9 mouse cellular contexts compared by ENCODE assay signal in the genomic region with DNA sequence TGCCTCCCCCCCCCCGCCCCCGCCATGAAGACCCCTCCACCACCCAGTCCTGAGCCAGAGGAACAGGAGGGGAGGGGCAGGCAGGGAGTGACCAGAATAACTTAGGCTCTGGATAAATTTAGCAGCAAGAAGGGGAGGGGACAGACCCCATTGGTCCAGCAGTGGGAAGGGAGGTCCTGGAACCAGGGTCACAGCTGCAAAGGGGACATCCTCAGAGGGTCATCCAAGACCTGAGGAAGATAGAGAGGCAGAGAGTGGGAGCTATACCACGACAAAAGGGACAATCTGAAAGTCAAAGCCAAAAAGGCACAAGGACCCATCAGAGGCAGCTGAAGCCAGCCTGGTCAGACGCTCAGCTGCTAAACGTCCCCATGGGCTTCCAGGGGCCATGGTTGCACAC. TPM values are rescaled to one million over a fixed set of nuclear protein-coding genes. Genes with fewer than 3 reads are reported as not detected.
DNase-seq lines count a peak whose midpoint lies in the region; ATAC-seq and TF ChIP-seq lines count a peak whose summit lies in the region.
"Had no signal": no experiment of that assay in that cellular context is flagged by ENCODE, and none has a peak within 500 bp of the region (broad histone marks: within the 10 kb centered on the region; RNA-seq: fewer than 3 reads in every experiment).

A gene (plus strand): TSS at position 235 of the 400 bp plus-strand sequence.

- H3K9me3 ChIP-seq in kidney, postnatal 0 days (replicated peaks; ENCODE audit: low read length) = no peaks in the 10 kb centered on the region
- H3K9me3 ChIP-seq in hindbrain, embryonic 13.5 days = no peaks in the 10 kb centered on the region
- no peaks in the 10 kb centered on the region for H3K9me3 ChIP-seq in neural tube, embryonic 13.5 days
- H3K9me3 ChIP-seq: liver, embryonic 15.5 days had no signal

- no peak for TF ChIP-seq POLR2A in kidney, adult 2 months (IDR thresholded peaks at IDR 0.05; ENCODE audit: low read depth, low read length)

- no peaks in the 10 kb centered on the region for H3K36me3 ChIP-seq in kidney, postnatal 0 days (ENCODE audit: insufficient read depth, low read length)
- no peaks in the 10 kb centered on the region for H3K36me3 ChIP-seq in kidney, adult 2 months (ENCODE audit: control insufficient read depth, insufficient read depth, low read length)
- no peaks in the 10 kb centered on the region for H3K36me3 ChIP-seq in hindbrain, embryonic 13.5 days
- no peaks in the 10 kb centered on the region for H3K36me3 ChIP-seq in neural tube, embryonic 13.5 days
- H3K36me3 ChIP-seq: liver, embryonic 15.5 days had no signal

- H3K4me1 ChIP-seq in kidney, postnatal 0 days (replicated peaks; ENCODE audit: insufficient read depth, low read length) = peaks cover 23% of the 10 kb centered on the region
- H3K4me1 ChIP-seq in kidney, adult 2 months (ENCODE audit: control insufficient read depth, insufficient read depth, low read length) = 0 out of 2 replicates have a peak, but pooled peaks cover 8% of the 10 kb centered on the region
- H3K4me1 ChIP-seq in hindbrain, embryonic 13.5 days (replicated peaks) = peaks cover 49% of the 10 kb centered on the region
- peaks cover 50% of the 10 kb centered on the region for H3K4me1 ChIP-seq in neural tube, embryonic 13.5 days (replicated peaks)

- TF ChIP-seq CTCF in kidney, postnatal 0 days (IDR thresholded peaks at IDR 0.05; ENCODE audit: low read depth) = no peak
- TF ChIP-seq CTCF in kidney, adult 2 months (conservative IDR thresholded peaks at IDR 0.05; ENCODE audit: insufficient read depth, insufficient read length, low read depth, low read length) = no peak

- H3K27me3 ChIP-seq in kidney, postnatal 0 days (ENCODE audit: insufficient read depth, low read length) = no peaks in the 10 kb centered on the region
- no peaks in the 10 kb centered on the region for H3K27me3 ChIP-seq in kidney, adult 2 months (replicated peaks; ENCODE audit: control insufficient read depth, insufficient read depth, low read length)
- peaks cover 37% of the 10 kb centered on the region for H3K27me3 ChIP-seq in hindbrain, embryonic 13.5 days
- peaks cover 17% of the 10 kb centered on the region for H3K27me3 ChIP-seq in neural tube, embryonic 13.5 days

- 19% methylated on average over 5 of the region's 5 CpGs for WGBS in kidney, postnatal 0 days
- WGBS in kidney, adult 2 months = 41% methylated on average over 5 of the region's 5 CpGs
- 30% methylated on average over 5 of the region's 5 CpGs for WGBS in hindbrain, embryonic 13.5 days
- 38% methylated on average over 5 of the region's 5 CpGs for WGBS in neural tube, embryonic 13.5 days

- peak within 1 kb of the TSS; percentile 15; the same call in 1 of the 2 replicates for H3K27ac ChIP-seq in kidney, postnatal 0 days
- H3K27ac ChIP-seq in kidney, adult 2 months (ENCODE audit: insufficient read depth, low read depth, low read length) = no peak within 1 kb of the TSS
- 0 out of 2 replicates have a peak within 1 kb of the TSS, but pooled peaks have one; percentile 55 for H3K27ac ChIP-seq in hindbrain, embryonic 13.5 days
- no peak within 1 kb of the TSS for H3K27ac ChIP-seq in neural tube, embryonic 13.5 days (replicated peaks)
- H3K27ac ChIP-seq: liver, embryonic 15.5 days had no signal

- peak within 1 kb of the TSS; percentile 85; the same call in 1 of the 2 replicates for H3K4me2 ChIP-seq in kidney, postnatal 0 days (ENCODE audit: low read length)
- peak within 1 kb of the TSS; percentile 93 for H3K4me2 ChIP-seq in hindbrain, embryonic 13.5 days
- H3K4me2 ChIP-seq in neural tube, embryonic 13.5 days = peak within 1 kb of the TSS; percentile 91

- no peak for ATAC-seq in kidney, postnatal 0 days (replicated peaks; ENCODE audit: low FRiP score, low read depth)
- ATAC-seq in hindbrain, embryonic 13.5 days (ENCODE audit: low FRiP score) = no peak
- ATAC-seq in neural tube, embryonic 13.5 days (ENCODE audit: low read depth) = no peak

- H3K4me3 ChIP-seq in kidney, postnatal 0 days (replicated peaks; ENCODE audit: low read depth, low read length) = no peak within 1 kb of the TSS
- no peak within 1 kb of the TSS for H3K4me3 ChIP-seq in kidney, adult 2 months (ENCODE audit: insufficient read depth, low read depth, low read length)
- no peak within 1 kb of the TSS for H3K4me3 ChIP-seq in hindbrain, embryonic 13.5 days
- H3K4me3 ChIP-seq in neural tube, embryonic 13.5 days = no peak within 1 kb of the TSS

- peak; percentile 46 for DNase-seq in kidney, postnatal 0 days (ENCODE audit: low spot score)
- no peak for DNase-seq in kidney, adult 2 months
- DNase-seq in gastrocnemius, postnatal 10 days = no peak
- no peak for DNase-seq in layer of hippocampus, adult 8-10 months (ENCODE audit: low spot score in 2 of 2)
- no peak for DNase-seq in MN1 (ENCODE audit: low spot score)
- DNase-seq in thymus, adult 18-20 months = no peak

- H3K9ac ChIP-seq in kidney, postnatal 0 days (ENCODE audit: low read depth, low read length) = no peak within 1 kb of the TSS
- H3K9ac ChIP-seq in hindbrain, embryonic 13.5 days = no peak within 1 kb of the TSS
- H3K9ac ChIP-seq in neural tube, embryonic 13.5 days = peak within 1 kb of the TSS; percentile 76

RNA-seq across cellular contexts. Expression of the gene that starts here (rescaled TPM):
- 0.75 and 1.1 TPM in 2 replicates for polyA plus RNA-seq in kidney, postnatal 0 days (2015; fragmentation: Nextera tagmentation; extraction: Ambion mirVana)
- polyA plus RNA-seq in kidney, adult 2 months (2012; rRNA removed) = 0.14 and 3.2 TPM in 2 replicates
- 100 to 1,000 TPM; 579 to 609 TPM for total RNA-seq in gastrocnemius, postnatal 10 days (2021)
- polyA plus RNA-seq in hindbrain, embryonic 13.5 days (2015; fragmentation: Nextera tagmentation; extraction: Ambion mirVana) = 0.31 TPM in 2 replicates
- 0.55 and 0.74 TPM in 2 replicates for polyA plus RNA-seq in neural tube, embryonic 13.5 days (2015; fragmentation: Nextera tagmentation; extraction: Ambion mirVana)
- under 1 TPM in 2 of 4 experiments, not detected in 2; 0.21 to 0.39 TPM for total RNA-seq in layer of hippocampus, adult 8-10 months (2022)

Comparison
In these comparisons a context has a peak if more than half of its experiments do, and no peak if none do; other contexts are left out.
1. RNA of the gene that starts here (total RNA-seq): 579 to 609 TPM in gastrocnemius, postnatal 10 days; 0.21 to 0.39 TPM in layer of hippocampus, adult 8-10 months; every median in the first group is over 100 times any median in the second.
2. H3K27ac ChIP-seq: peak in kidney, postnatal 0 days (single experiment) and hindbrain, embryonic 13.5 days (single experiment); none in kidney, adult 2 months (single experiment) and neural tube, embryonic 13.5 days (single experiment).
3. Peak in every context shown above with its lines, with median percentiles within 50 percentile points of each other: H3K4me2 ChIP-seq.